Mouse (Mus musculus) adrenal gland, postnatal 36 days (tissue): ENCODE measurements around the gene Plcb3. TPM values are rescaled to one million over a fixed set of nuclear protein-coding genes. Genes with fewer than 3 reads are reported as not detected.

ENCODE experiments used
- DNase-seq, 2 experiments: peaks; one replicate each; pipeline ENCODE4 v3.0.0; 2021; ENCODE audit warnings: mixed read lengths in 1 of 2
- total RNA-seq, 2 experiments: library from RNA; stranded (reverse); gene quantifications; 2 replicates each; pipeline ENCODE4 v1.2.3; 2021

The Plcb3 gene
- total RNA-seq, 2 experiments from 2014 or later, result 41.8 to 44.5 TPM

GRCm38 (mm10) chr19:6920741-6921636 lies 55.3 kb downstream of the Plcb3 start:
- peak; percentile 56 to 61 for DNase-seq

DNA sequence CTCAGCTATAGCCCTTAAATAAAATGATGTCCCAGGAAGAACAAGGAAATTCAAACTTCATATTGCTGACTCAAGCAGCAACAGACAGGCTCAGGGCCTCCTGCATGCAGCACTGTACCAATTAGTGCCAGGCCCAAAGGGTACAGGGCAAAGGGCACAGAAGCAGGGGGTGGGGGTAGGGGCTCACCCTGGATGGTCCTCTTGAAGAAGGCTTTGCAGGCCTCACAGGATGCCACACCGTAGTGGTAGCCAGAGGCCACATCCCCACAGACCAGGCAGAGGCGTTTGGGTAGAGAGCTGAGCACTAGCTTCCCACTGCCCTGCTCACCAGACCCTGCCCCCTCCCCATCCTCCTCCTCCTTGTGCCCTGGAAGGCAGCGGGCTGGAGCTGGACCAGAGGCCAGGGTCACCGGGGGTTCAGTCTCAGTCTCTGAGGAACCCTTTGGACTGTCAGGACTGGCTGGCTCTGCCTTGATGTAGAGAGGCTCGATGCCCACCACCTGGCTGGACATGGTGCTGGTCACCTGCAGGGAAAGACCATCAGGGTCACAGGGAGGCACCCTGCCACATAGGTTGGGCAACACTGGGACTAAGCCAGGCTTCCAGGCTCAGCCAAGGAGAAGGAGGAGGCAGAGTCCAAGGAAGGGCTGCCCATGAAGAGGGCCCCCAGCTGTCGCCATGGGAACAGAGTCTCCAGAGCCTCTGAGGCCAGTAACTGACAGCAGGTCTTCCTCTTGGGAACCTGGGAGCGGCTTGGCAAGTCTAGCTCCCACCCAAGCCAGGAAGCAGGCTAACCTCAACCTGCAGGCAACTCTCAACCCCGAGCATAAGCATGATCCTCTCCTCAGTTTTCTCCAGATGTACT lies 56.2 kb downstream of the Plcb3 start:
- DNase-seq, result peak; percentile 69 to 71

GRCm38 (mm10) chr19:6919431-6919830 lies 56.8 kb downstream of the Plcb3 start:
- DNase-seq, result no peak

DNA sequence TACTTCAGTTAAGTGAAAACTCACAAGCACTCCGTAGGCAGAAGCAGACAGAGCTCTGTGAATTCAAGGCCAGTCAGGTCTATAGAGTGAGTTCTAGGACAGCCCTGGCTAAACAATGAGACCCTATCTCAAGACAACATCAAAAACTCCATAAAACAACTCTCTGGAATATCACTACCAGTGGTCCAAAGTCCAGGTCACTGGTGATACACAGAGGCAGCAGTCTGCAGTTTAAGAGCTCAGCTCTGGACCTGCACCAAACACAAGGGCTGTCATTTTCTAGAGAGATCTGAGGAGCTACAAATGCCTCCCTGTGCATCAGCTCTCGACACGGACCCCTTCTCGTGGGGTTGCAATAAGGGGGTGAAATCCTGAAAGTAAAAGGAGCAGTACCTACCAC lies 57.9 kb downstream of the Plcb3 start:
- no peak for DNase-seq

DNA sequence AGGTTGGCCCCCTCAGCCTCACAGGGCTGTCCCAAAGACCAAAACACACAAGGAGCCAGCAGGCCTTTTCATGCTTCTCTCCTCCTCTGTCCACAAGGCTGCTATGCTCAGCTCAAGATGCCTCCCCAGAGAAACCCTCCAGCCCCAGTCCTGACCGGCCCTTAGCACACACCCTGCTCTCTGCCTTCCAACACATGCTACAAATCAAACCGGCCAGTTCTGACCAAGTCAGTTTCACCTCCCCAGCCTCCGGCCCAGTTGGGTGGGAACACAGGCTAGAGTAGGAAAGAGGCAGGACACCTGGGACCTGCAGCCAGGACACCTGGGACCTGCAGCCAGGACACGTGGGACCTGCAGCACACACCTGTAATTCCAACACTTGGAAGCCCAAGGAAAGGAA lies 59.8 kb downstream of the Plcb3 start:
- DNase-seq, result no peak

DNA sequence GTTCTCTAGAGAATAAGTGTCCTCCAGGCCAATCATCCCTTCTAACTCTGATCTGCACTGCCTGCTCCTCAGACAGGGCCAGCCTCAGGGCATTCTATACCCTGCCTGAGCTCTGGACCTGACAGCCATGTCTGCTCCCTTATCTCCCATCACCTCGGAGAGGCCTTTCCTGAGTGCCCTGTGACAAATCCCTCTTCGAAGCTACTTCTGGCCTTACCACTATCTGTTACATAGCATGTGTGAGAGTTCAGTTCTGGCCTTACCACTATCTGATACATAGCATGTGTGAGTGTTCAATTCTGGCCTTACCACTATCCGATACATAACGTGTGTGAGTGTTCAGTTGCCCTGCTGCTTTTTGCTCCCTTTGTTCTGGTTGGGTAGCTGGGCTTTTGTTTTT lies 61.0 kb downstream of the Plcb3 start:
- no peak for DNase-seq

GRCm38 (mm10) chr19:6914540-6914939 lies 61.7 kb downstream of the Plcb3 start:
- DNase-seq, result no peak

- peak in 1 of 2 experiments; percentile 19 for DNase-seq
Measured at GRCm38 (mm10) chr19:6913991-6914390, 62.3 kb downstream of the Plcb3 start.

DNA sequence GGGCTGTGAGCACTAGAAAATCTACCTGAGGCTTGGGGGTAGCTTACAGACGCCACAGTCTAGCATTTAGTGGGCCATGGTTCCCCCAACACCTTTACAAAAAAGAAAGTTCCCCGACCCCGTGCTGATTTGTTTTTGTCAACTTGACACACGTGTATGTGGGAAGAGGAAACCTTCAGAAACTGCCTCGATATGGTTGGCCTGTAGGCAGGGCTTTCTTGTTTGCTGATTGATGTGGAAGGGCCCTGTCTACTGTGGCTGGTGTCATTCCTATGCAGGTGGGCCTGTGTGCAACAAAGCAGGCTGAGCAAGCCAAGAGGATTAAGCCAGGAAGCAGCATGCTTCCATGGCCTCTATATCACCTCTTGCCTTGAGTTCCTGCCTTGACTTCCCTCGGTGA lies 63.2 kb downstream of the Plcb3 start:
- no peak for DNase-seq

DNA sequence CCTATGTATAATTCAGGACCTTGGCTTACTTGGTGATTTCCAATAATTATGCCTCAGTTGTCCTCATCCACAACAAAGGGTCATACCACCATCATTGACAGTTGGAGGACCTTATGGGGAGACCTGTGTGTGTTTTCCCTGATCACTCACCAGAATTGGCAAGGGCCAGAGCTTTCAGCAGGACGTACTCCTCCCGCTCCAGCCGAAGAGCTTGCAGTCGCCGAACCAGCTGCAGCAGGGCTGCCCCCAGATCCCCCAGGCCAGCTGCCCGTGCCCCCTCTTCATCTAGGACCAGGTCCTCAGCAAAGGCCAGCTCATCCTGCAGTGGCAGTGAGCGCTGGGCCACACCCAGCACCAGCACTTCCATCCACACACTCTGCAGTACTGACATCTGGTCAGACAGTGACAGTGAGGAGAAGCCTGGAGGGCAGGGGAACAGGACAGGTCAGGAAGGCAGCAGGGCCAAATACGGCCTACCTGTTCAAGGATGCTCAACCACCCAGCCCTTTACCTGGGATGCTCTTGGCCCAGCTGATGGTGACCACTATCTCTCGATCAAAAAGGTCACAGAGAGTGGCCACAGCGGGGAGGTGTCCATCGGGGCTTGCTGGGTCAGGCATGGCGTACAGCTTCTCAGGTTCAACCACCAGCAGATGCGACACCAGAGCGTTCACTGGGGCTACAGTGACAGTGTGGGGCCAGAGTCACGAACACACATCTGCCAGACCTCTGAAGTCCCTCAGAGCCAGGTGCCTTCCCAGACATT lies 63.9 kb downstream of the Plcb3 start:
- no peak for DNase-seq

DNA sequence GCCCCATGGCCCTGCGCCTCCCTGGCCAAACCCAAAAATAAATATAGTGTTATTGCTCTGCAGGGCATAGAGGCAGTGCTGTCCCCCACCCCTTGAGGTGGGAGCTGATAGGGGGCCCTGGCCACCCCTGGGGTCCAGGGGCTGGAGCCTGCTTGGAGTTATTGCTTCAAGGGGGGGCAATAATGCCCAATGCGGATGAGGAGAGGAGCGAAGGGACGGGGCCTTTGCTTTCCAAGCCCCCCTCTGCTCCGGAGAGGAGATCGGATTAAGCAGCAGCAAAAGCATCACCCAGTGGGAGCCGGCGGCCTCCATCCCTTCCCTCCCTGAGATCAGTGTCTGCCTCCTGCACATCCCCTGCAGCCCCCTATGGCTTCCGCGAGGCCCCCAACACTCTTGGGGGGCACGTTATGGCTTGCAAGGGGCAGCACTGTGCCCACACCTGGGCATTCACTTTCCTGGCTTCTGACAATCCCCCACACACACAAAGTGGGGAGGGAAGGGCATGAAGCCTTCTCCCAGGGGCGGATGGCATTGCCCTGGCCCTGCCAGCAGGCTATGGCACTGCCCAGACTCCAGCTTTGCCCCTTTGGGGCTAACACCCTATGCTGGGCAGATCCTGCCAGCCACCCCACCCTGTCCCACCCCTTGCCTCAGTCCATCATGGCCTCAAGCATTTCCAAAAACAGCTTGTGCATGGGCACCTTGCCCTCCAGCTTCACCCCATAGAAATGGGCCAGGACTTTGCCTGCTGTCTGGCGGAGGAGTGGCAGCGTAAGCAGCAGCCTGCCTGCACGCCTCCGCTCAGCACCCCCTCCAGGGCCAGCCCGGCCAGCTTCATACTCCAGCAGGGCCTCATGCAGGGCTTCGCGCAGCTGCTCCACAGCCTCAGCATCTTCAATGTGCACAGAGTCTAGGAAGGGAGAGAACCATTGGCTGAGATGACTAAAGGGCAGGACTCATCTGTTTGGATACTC lies 64.9 kb downstream of the Plcb3 start:
- no peak for DNase-seq

GRCm38 (mm10) chr19:6910306-6910705 lies 66.0 kb downstream of the Plcb3 start:
- DNase-seq, result peak; percentile 65 to 80

DNA sequence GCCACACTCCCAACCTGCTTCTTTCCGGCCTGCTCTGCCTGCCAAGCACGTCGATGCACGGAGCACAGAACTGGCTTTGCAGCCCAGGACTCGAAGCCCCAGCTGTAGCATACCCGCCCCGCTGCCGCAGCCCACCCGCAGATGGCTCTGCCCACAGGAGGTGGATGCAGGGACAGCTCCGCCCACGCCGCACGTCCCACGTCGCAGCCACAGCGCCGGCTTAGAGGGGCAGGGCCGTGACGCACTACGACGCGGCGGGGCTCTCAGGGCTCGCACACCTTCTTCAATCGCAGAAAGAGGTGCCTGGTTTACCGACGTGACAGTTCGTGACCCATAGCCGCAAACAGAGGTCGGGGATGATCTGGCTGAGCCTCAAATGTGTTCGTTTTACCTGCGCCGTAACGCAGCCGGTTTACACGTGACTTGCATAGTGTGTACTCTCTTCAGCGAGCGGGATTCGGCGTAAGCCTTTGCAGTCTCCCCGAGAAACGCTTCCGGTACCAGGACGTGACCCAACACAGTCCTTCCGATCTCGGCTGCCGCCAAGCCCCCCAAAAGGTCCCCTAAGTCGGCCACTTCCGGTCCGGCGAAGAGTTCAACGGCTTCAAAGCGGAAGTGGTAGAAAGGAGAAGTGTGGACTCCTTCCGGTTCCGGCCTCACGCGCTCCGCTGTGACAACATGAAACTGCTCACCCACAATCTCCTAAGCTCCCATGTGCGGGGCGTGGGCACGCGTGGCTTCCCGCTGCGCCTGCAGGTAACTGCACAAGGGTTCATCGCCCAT lies 66.6 kb downstream of the Plcb3 start, which contains the start of the genes Trmt112 and Prdx5:
Gene Trmt112, plus strand, starts transcription at position 192 of the 783 bp plus-strand sequence.
Gene Prdx5, minus strand, starts transcription at position 600 of the 783 bp plus-strand sequence.
- peak; percentile 92 to 95 for DNase-seq

DNA sequence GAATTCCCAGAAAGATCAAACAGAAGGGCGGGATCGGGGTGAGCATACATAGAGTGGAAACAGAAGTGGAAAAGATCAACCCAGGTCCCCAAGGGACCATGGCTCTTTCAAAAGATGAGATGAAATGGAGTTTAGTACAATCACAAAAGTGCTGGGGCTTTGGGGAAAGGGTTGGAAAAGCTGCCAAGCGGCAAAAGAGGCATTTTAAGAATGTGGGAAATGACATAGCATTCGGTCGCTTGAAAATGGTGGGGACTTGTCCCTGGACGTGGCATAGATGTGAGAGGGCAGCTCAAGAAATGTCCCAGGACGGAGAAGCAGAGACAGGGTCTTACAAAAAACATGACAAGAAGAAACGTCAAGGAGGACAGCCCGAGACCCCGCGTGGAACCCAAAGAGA lies 67.2 kb downstream of the Plcb3 start:
- DNase-seq, result no peak

GRCm38 (mm10) chr19:6907811-6908540 lies 68.3 kb downstream of the Plcb3 start:
- no peak for DNase-seq

DNA sequence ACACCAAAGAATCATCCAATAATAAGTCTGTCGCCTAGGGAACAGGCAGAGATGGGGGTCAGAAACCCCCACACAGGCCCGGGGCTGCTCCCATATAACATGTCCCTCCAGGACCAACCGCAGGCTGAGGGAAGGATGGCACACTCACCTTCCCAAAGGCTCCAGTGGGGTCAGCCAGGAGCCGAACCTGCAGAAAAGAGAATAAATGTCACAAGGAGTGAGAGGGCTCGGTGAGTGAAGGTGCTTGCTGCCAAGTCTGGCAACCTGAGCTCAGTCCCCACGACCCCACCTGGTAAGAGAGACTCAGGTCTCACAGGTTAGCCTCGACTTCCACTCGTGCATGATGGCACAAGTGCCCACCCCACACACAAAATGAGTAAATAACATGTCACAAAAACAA lies 69.2 kb downstream of the Plcb3 start:
- no peak for DNase-seq

- DNase-seq, result no peak
Measured at GRCm38 (mm10) chr19:6906199-6906598, 70.1 kb downstream of the Plcb3 start.

GRCm38 (mm10) chr19:6905498-6906159 lies 70.6 kb downstream of the Plcb3 start:
- DNase-seq, result no peak

DNA sequence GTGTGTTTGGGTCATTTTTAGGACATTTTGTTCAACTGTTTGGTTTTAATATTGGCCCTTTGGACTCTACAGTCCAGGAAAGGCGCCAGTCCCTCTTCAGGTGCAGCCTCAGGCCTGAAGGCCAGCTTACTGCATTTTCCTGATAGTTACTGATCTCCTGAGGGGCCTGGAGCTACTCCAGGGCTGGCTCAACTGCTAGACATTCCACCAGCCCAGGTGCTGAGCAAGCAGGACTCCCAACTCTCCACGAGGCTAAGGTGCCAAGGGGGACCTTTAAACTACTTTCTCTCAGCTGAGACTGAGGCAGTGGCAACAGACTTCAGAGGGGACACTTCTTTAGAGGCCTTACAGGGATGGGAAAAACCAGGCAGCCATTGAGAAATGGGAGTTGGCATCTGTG lies 71.4 kb downstream of the Plcb3 start:
- DNase-seq, result no peak
